Mouse (Mus musculus) heart, embryonic 14.5 days (tissue): ENCODE measurements around the gene Pmf1. TPM values are rescaled to one million over a fixed set of nuclear protein-coding genes. Genes with fewer than 3 reads are reported as not detected.

Source experiments
- microRNA-seq: library from miRNA; unstranded; fragments of <30 nt; microRNA quantifications from one replicate; pipeline ENCODE4, GENCODE M21; 2016
- polyA plus RNA-seq: library from polyadenylated mRNA; unstranded; fragments of >200 nt; fragmentation: Nextera tagmentation; extraction: Ambion mirVana; gene quantifications from 2 replicates; pipeline ENCODE4 v1.2.1, GENCODE M21; 2014

The Pmf1 gene
- polyA plus RNA-seq, 1 experiment from 2014 or later = 95.5 TPM

Small RNAs within 50 kb of the gene (microRNA-seq; reads per million reads assigned to microRNA genes)
- gene Mir7011 = not detected

Other genes starting within 250 kb of the Pmf1 start
- not detected in 2 replicates for gene Rhbg, start 155.6 kb downstream of the Pmf1 start, polyA plus RNA-seq
- gene Gm38392, start 123.1 kb downstream of the Pmf1 start, polyA plus RNA-seq = 0.23 TPM in 1 of 2 replicates, not detected in the other
- 12.2 and 14.4 TPM in 2 replicates for gene Tsacc, start 113.3 kb downstream of the Pmf1 start, polyA plus RNA-seq
- gene Cct3, start 113.2 kb downstream of the Pmf1 start, polyA plus RNA-seq = 386 and 393 TPM in 2 replicates
- 98.1 and 126 TPM in 2 replicates for gene Glmp, start 85.3 kb downstream of the Pmf1 start, polyA plus RNA-seq
- gene Tmem79, start 74.2 kb downstream of the Pmf1 start, polyA plus RNA-seq = 1.1 TPM in 2 replicates
- 30.9 and 34.3 TPM in 2 replicates for gene Smg5, start 74.1 kb downstream of the Pmf1 start, polyA plus RNA-seq
- gene Paqr6, start 45.7 kb downstream of the Pmf1 start, polyA plus RNA-seq = 3.0 and 3.3 TPM in 2 replicates
- not detected in 2 replicates for gene Bglap3, start 37.6 kb downstream of the Pmf1 start, polyA plus RNA-seq
- gene Bglap2, start 31.6 kb downstream of the Pmf1 start, polyA plus RNA-seq = not detected in 2 replicates
- not detected in 2 replicates for gene Bglap, start 25.9 kb downstream of the Pmf1 start, polyA plus RNA-seq
- gene Slc25a44, start 14.8 kb upstream of the Pmf1 start, polyA plus RNA-seq = 12.3 and 14.3 TPM in 2 replicates
- 0.94 and 1.4 TPM in 2 replicates for gene Sema4a, start 50.9 kb upstream of the Pmf1 start, polyA plus RNA-seq
- gene Lmna, start 99.6 kb upstream of the Pmf1 start, polyA plus RNA-seq = 76.7 and 84.1 TPM in 2 replicates
- gene Mex3a, start 122.1 kb upstream of the Pmf1 start, polyA plus RNA-seq = 9.0 and 11.0 TPM in 2 replicates
- 0.30 TPM in 1 of 2 replicates, not detected in the other for gene Rab25, start 138.0 kb upstream of the Pmf1 start, polyA plus RNA-seq
- gene Lamtor2, start 142.7 kb upstream of the Pmf1 start, polyA plus RNA-seq = 75.6 and 87.5 TPM in 2 replicates
- gene Ubqln4, start 143.4 kb upstream of the Pmf1 start, polyA plus RNA-seq = 37.4 and 37.5 TPM in 2 replicates
- gene Ssr2, start 165.5 kb upstream of the Pmf1 start, polyA plus RNA-seq = 178 and 181 TPM in 2 replicates
- 92.6 and 94.2 TPM in 2 replicates for gene Arhgef2, start 195.6 kb upstream of the Pmf1 start, polyA plus RNA-seq
- gene Rxfp4, start 242.8 kb upstream of the Pmf1 start, polyA plus RNA-seq = not detected in 2 replicates